Mouse (Mus musculus) myocyte (in vitro differentiated cells): ENCODE results near the gene Cxcr5.
A peak's percentile ranks its signal among the peaks of the same experiment; 100 is the strongest.

Experiments used
- E2F4 ChIP-seq: IDR thresholded peaks from one replicate; pipeline ENCODE4 v1.6.1; 2011; ENCODE audit warnings: mild to moderate bottlenecking, control low read depth, moderate library complexity; ENCODE audit not compliant: insufficient read depth
- MAX ChIP-seq: IDR thresholded peaks from one replicate; pipeline ENCODE4 v1.6.1; 2011; ENCODE audit warnings: low read depth, mild to moderate bottlenecking, control low read depth
- MYOD1 ChIP-seq, 3 experiments: IDR thresholded peaks; one replicate each; pipeline ENCODE4 v1.6.1; 2011; ENCODE audit warnings: control low read depth in 2 of 3, low read depth in 2 of 3, mild to moderate bottlenecking in 2 of 3, moderate library complexity in 1 of 3; ENCODE audit not compliant: insufficient read length in 2 of 3, control insufficient read depth in 1 of 3
- MYOG ChIP-seq, 3 experiments: IDR thresholded peaks; one replicate each; pipeline ENCODE4 v1.6.1; 2011; ENCODE audit warnings: control low read depth in 2 of 3, low read depth in 2 of 3, mild to moderate bottlenecking in 2 of 3; ENCODE audit not compliant: insufficient read length in 2 of 3, control insufficient read depth in 1 of 3, insufficient read depth in 1 of 3
- POLR2A ChIP-seq: IDR thresholded peaks from one replicate; pipeline ENCODE4 v1.6.1; 2011; ENCODE audit warnings: low read depth, mild to moderate bottlenecking, control low read depth, moderate library complexity; ENCODE audit not compliant: insufficient read length
- POLR2AphosphoS2 ChIP-seq: IDR thresholded peaks from one replicate; pipeline ENCODE4 v1.6.1; 2011; ENCODE audit warnings: low read depth, control low read depth; ENCODE audit not compliant: insufficient read length
- SRF ChIP-seq: IDR thresholded peaks from one replicate; pipeline ENCODE4 v1.6.1; 2011; ENCODE audit warnings: low read depth; ENCODE audit not compliant: control insufficient read depth, insufficient read length
- USF1 ChIP-seq: IDR thresholded peaks from one replicate; pipeline ENCODE4 v1.6.1; 2011; ENCODE audit warnings: low read depth, mild to moderate bottlenecking, control low read depth, moderate library complexity

DNA sequence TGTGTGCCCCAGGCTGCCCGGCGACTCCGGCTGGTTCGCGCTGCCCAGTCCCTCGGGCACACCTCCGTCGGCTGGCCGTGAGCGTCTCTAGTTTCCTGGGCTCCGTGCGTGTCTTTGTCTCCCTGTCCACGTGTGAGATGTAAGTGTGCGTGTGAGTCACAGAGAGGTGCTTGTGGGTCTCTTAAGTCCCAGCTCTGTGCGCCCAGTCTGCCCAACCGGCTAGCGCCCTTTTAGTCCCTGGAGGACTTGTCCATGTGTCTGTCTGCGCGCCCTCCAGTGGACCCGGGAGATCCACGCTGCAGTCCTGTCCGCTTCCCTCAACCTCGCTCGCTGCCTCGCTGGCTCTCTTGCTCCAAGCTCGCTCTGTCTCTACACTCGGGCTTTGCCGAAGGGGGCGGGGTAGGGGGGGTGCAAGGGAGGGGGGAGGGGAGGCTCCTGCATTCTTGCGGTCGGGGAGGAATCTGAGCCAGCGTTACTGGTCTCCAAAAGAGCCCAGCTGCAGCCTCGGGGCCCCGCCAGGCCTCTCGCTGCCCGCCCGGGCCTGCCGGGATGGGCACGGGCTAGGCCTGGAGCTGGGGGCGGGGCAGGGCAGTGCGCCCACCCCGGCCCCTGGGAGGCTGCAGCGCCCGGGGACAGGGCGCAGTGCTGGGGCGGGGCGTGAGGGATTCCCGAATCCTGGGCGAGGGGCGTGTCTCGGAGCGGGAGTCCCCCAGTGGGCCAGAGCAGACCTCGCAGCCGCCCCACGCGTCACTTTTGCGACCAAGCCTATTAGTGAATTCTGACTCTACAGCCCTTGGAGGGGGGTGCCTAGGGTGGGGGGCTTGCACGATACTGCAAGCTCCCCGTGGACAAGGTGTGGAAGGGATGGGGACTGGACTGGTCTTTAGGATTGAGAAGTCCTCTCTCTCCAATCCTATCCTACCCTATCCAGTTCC, 63.0 kb downstream of the Cxcr5 start:
- TF ChIP-seq POLR2A (peak; percentile 70), POLR2AphosphoS2 (peak; percentile 78), E2F4 (no peak), MYOD1 (IDR thresholded peaks at IDR 0.05; ENCODE audit: control insufficient read depth in 1 of 3, insufficient read length in 2 of 3, low read depth in 2 of 3) (peak in 2 of 3 experiments; percentile 14 to 38), MAX (no peak), SRF (no peak), MYOG (IDR thresholded peaks at IDR 0.05; ENCODE audit: control insufficient read depth in 1 of 3, insufficient read depth in 1 of 3, insufficient read length in 2 of 3, low read depth in 2 of 3) (peak in 1 of 3 experiments; percentile 69), USF1 (no peak)
